Comparison of ENCODE assay signal across 7 mouse cellular contexts in genomic region chr6:128102296-128102999, GRCm38 (mm10). TPM values are rescaled to one million over a fixed set of nuclear protein-coding genes. Genes with fewer than 3 reads are reported as not detected.
DNase-seq lines count a peak whose midpoint lies in the region; ATAC-seq and TF ChIP-seq lines count a peak whose summit lies in the region.

No protein-coding gene starts in this region.

- no peak for TF ChIP-seq CTCF in stomach, postnatal 0 days (IDR thresholded peaks at IDR 0.05; ENCODE audit: low read depth)

- no peak overlapping the region for H3K4me3 ChIP-seq in ES-E14 (ENCODE audit: insufficient read depth in 1 of 2, low read depth in 1 of 2, low read length in 2 of 2, poor library complexity in 1 of 2, severe bottlenecking in 1 of 2)
- no peak overlapping the region for H3K4me3 ChIP-seq in liver, embryonic 12.5 days
- no peak overlapping the region for H3K4me3 ChIP-seq in stomach, postnatal 0 days (ENCODE audit: low read depth, low read length)

- in situ Hi-C loops in ES-E14 (cut with MboI; ENCODE audit: low sequenced_read_pairs in 2 of 2, unreplicated experiment in 2 of 2): no loop called here

- no peaks in the 10 kb centered on the region for H3K27me3 ChIP-seq in liver, embryonic 12.5 days (replicated peaks)
- no peaks in the 10 kb centered on the region for H3K27me3 ChIP-seq in stomach, postnatal 0 days (ENCODE audit: control insufficient read depth, insufficient read depth, low read length)

- no peak overlapping the region for H3K9ac ChIP-seq in ES-E14 (ENCODE audit: insufficient read depth, low read depth, low read length, poor library complexity, severe bottlenecking)
- H3K9ac ChIP-seq in liver, embryonic 12.5 days: no peak overlapping the region
- H3K9ac ChIP-seq in stomach, postnatal 0 days (ENCODE audit: low read length): no peak overlapping the region

- no peak for DNase-seq in ES-E14 (ENCODE audit: low read depth, low spot score)
- DNase-seq in adrenal gland, postnatal 10 days: peak; percentile 73
- peak; percentile 62 to 65 for DNase-seq in heart, postnatal 14 days
- DNase-seq in stomach, postnatal 0 days (ENCODE audit: low spot score): no peak
- no peak for DNase-seq in B cell, adult 2 months
- no peak for DNase-seq in layer of hippocampus, adult 11-12 months (ENCODE audit: low spot score)

- H3K9me3 ChIP-seq in ES-E14 (ENCODE audit: control insufficient read depth, insufficient read depth, low read depth, low read length): no peaks in the 10 kb centered on the region
- H3K9me3 ChIP-seq in liver, embryonic 12.5 days (replicated peaks): no peaks in the 10 kb centered on the region
- H3K9me3 ChIP-seq in stomach, postnatal 0 days (ENCODE audit: control insufficient read depth, low read length): no peaks in the 10 kb centered on the region

- intact Hi-C loops in heart, postnatal 14 days (cut with DNase I): loop anchor here (2.0 kb wide), 1 partner anchor 40 kb away; the partner anchor contains the start of gene Tspan9

- no peak overlapping the region for H3K4me2 ChIP-seq in liver, embryonic 12.5 days
- no peak overlapping the region for H3K4me2 ChIP-seq in stomach, postnatal 0 days (replicated peaks; ENCODE audit: low read depth)

- peaks cover 6 to 31% of the 10 kb centered on the region in 2 experiments; a peak in 3 of 4 replicates for H3K4me1 ChIP-seq in ES-E14 (ENCODE audit: control insufficient read depth in 2 of 2, insufficient read depth in 2 of 2, low read length in 2 of 2, poor library complexity in 1 of 2)
- H3K4me1 ChIP-seq in liver, embryonic 12.5 days: peaks cover 41% of the 10 kb centered on the region
- H3K4me1 ChIP-seq in stomach, postnatal 0 days (replicated peaks; ENCODE audit: control insufficient read depth, insufficient read depth): peaks cover 5% of the 10 kb centered on the region

- peak overlapping the region; percentile 26; the same call in 1 of the 2 replicates for H3K27ac ChIP-seq in ES-E14 (ENCODE audit: insufficient read depth, low read depth, low read length, poor library complexity, severe bottlenecking)
- peak overlapping the region; percentile 46; the same call in 1 of the 2 replicates for H3K27ac ChIP-seq in liver, embryonic 12.5 days
- H3K27ac ChIP-seq in stomach, postnatal 0 days (replicated peaks): peak overlapping the region; percentile 71

- H3K36me3 ChIP-seq in ES-E14 (ENCODE audit: control insufficient read depth, insufficient read depth, low read length, poor library complexity, severe bottlenecking): no peaks in the 10 kb centered on the region
- no peaks in the 10 kb centered on the region for H3K36me3 ChIP-seq in liver, embryonic 12.5 days
- no peaks in the 10 kb centered on the region for H3K36me3 ChIP-seq in stomach, postnatal 0 days (ENCODE audit: control insufficient read depth, insufficient read depth, low read length)

- 30% methylated on average over 6 of the region's 6 CpGs for WGBS in liver, embryonic 12.5 days (ENCODE audit: insufficient replicate concordance)
- WGBS in stomach, postnatal 0 days: 45% methylated on average over 6 of the region's 6 CpGs

- peak; percentile 71 for ATAC-seq in liver, embryonic 12.5 days
- ATAC-seq in stomach, postnatal 0 days (ENCODE audit: low FRiP score, low TSS enrichment): peak; percentile 51; the same call in 1 of the 2 replicates

- no peak for TF ChIP-seq EP300 in stomach, postnatal 0 days (optimal IDR thresholded peaks at IDR 0.05)

TF ChIP-seq in ES-E14, 5 proteins besides CTCF, POLR2A, EP300 and RAD21:
- TF ChIP-seq ZC3H11A (IDR thresholded peaks at IDR 0.05; ENCODE audit: borderline replicate concordance, low read depth, low read length): no peak
- TF ChIP-seq HCFC1 (IDR thresholded peaks at IDR 0.05; ENCODE audit: borderline replicate concordance, insufficient read depth, low read length): no peak
- no peak for TF ChIP-seq MAFK (IDR thresholded peaks at IDR 0.05; ENCODE audit: insufficient read depth, low read depth, low read length)
- TF ChIP-seq ZNF384 (IDR thresholded peaks at IDR 0.05; ENCODE audit: low read depth, low read length): no peak
- TF ChIP-seq CHD2 (IDR thresholded peaks at IDR 0.05; ENCODE audit: low read depth, low read length): no peak

RNA-seq across cellular contexts. Expression of gene Tspan9, which starts 40.9 kb away (rescaled TPM):
- 161 and 175 TPM in 2 replicates for total RNA-seq in ES-E14 (2012; rRNA removed)
- 10 to 100 TPM; 55.8 to 66.3 TPM for total RNA-seq in adrenal gland, postnatal 10 days (2021)
- 100 to 1,000 TPM; 105 to 126 TPM for total RNA-seq in heart, postnatal 14 days (2021)
- polyA plus RNA-seq in liver, embryonic 12.5 days (2016; fragmentation: Nextera tagmentation; extraction: Ambion mirVana): 23.3 and 26.4 TPM in 2 replicates
- 77.3 and 85.9 TPM in 2 replicates for polyA plus RNA-seq in stomach, postnatal 0 days (2015; fragmentation: Nextera tagmentation; extraction: Ambion mirVana)

Comparison
In these comparisons a context has a peak if more than half of its experiments do, and no peak if none do; other contexts are left out.
1. DNase-seq: peak in adrenal gland, postnatal 10 days (single experiment) and heart, postnatal 14 days (2 of 2); none in ES-E14 (single experiment), stomach, postnatal 0 days (single experiment), B cell, adult 2 months (0 of 2) and layer of hippocampus, adult 11-12 months (single experiment).
2. Peak in every context shown above with its lines, with median percentiles within 50 percentile points of each other: H3K27ac ChIP-seq.